Mouse (Mus musculus) liver, adult 2 months (tissue): ENCODE measurements around the gene Ankrd49. TPM values are rescaled to one million over a fixed set of nuclear protein-coding genes. Genes with fewer than 3 reads are reported as not detected.

ENCODE experiments used
- DNase-seq: peaks from one replicate; pipeline ENCODE4 v3.0.0-alpha.2; 2011; ENCODE audit warnings: low read depth, low spot score; ENCODE audit errors: extremely low read depth
- H3K27ac ChIP-seq: fragments of 200-500 bp; replicated peaks from 2 replicates; pipeline ENCODE4 v1.5.1; 2012; ENCODE audit warnings: low read depth, mild to moderate bottlenecking, control low read depth, inconsistent platforms, low read length; ENCODE audit not compliant: insufficient read depth
- H3K27me3 ChIP-seq: fragments of 200-500 bp; 2 replicates; pipeline ENCODE4 v1.6.1; 2012; ENCODE audit warnings: mild to moderate bottlenecking, moderate library complexity, low read length, inconsistent platforms; ENCODE audit not compliant: control insufficient read depth, insufficient read depth
- H3K36me3 ChIP-seq: fragments of 200-500 bp; 2 replicates; pipeline ENCODE4 v1.6.1; 2012; ENCODE audit warnings: low read length, inconsistent platforms; ENCODE audit not compliant: control insufficient read depth, insufficient read depth
- H3K4me1 ChIP-seq: fragments of 200-500 bp; 2 replicates; pipeline ENCODE4 v1.6.1; 2011; ENCODE audit warnings: low read length; ENCODE audit not compliant: control insufficient read depth, insufficient read depth
- H3K4me3 ChIP-seq: fragments of 200-500 bp; 2 replicates; pipeline ENCODE4 v1.5.1; 2011; ENCODE audit warnings: low read depth, mild to moderate bottlenecking, control low read depth, low read length, moderate library complexity; ENCODE audit not compliant: insufficient read depth
- H3K79me2 ChIP-seq: fragments of 200-500 bp; 2 replicates; pipeline ENCODE4 v1.6.1; 2012; ENCODE audit warnings: inconsistent platforms, mild to moderate bottlenecking, low read length, moderate library complexity; ENCODE audit not compliant: control insufficient read depth, insufficient read depth
- H3K9ac ChIP-seq: fragments of 200-500 bp; 2 replicates; pipeline ENCODE4 v1.6.1; 2012; ENCODE audit warnings: low read depth, mild to moderate bottlenecking, control low read depth, inconsistent platforms, low read length
- CTCF ChIP-seq: fragments of 200-500 bp; IDR thresholded peaks from 2 replicates; pipeline ENCODE4 v1.5.1; 2011; ENCODE audit warnings: low read depth, low read length, control low read depth
- POLR2A ChIP-seq: fragments of 200-500 bp; IDR thresholded peaks from 2 replicates; pipeline ENCODE4 v1.6.1; 2011; ENCODE audit warnings: low read length, control low read depth; ENCODE audit not compliant: insufficient read depth; ENCODE audit errors: extremely low read depth
- WGBS: fragments of 180-500 bp; shearing (Covaris S2); methylation state at CpG from one replicate; pipeline ENCODE4 v1.1.7; 2018; 5-methylcytosine and 5-hydroxymethylcytosine counted together
- polyA plus RNA-seq: library from polyadenylated mRNA; depleted of rRNA; stranded (reverse); fragments of >200 nt; gene quantifications from 2 replicates; pipeline ENCODE4 v1.2.3, GENCODE M21; 2012
- total RNA-seq: library from RNA; depleted of rRNA; stranded (reverse); fragments of >200 nt; gene quantifications from 2 replicates; pipeline ENCODE4 v1.2.3, GENCODE M21; 2014

Gene Ankrd49
- total and polyA plus RNA-seq, 2 experiments, result 3.7 to 9.0 TPM

- Histone ChIP-seq H3K27ac (no peak overlapping the region), H3K9ac (no peak overlapping the region), H3K36me3 (peaks cover 14% of the 10 kb centered on the region), H3K4me3 (no peak overlapping the region), H3K27me3 (no peaks in the 10 kb centered on the region), H3K4me1 (no peaks in the 10 kb centered on the region), H3K79me2 (no peaks in the 10 kb centered on the region)
- no peak for DNase-seq
- TF ChIP-seq CTCF (no peak), POLR2A (no peak)
- 87% methylated on average over 1 of the region's 1 CpGs for WGBS
These were observed 22.1 kb upstream of the Ankrd49 start for GRCm38 (mm10) chr9:14806786-14807185.

- H3K36me3 ChIP-seq, result peaks cover 15% of the 10 kb centered on the region
- no peak for TF ChIP-seq POLR2A
- TF ChIP-seq CTCF, result no peak
- H3K27ac ChIP-seq, result no peak overlapping the region
- H3K79me2 ChIP-seq, result no peaks in the 10 kb centered on the region
- 88% methylated on average over 2 of the region's 2 CpGs for WGBS
- DNase-seq, result no peak
- no peaks in the 10 kb centered on the region for H3K27me3 ChIP-seq
- H3K4me3 ChIP-seq, result no peak overlapping the region
- no peaks in the 10 kb centered on the region for H3K4me1 ChIP-seq
- no peak overlapping the region for H3K9ac ChIP-seq
These were observed 21.1 kb upstream of the Ankrd49 start for GRCm38 (mm10) chr9:14805714-14806113.

GRCm38 (mm10) chr9:14787356-14787755, 2.7 kb upstream of the Ankrd49 start:
- peaks cover 2% of the 10 kb centered on the region; the same call in 1 of the 2 replicates for H3K4me1 ChIP-seq
- 91% methylated on average over 6 of the region's 6 CpGs for WGBS

GRCm38 (mm10) chr9:14778341-14778740, 6.3 kb downstream of the Ankrd49 start:
- no peak for DNase-seq
- no peaks in the 10 kb centered on the region for H3K27me3 ChIP-seq
- H3K27ac ChIP-seq, result no peak overlapping the region
- H3K9ac ChIP-seq, result no peak overlapping the region
- no peaks in the 10 kb centered on the region for H3K79me2 ChIP-seq
- H3K4me1 ChIP-seq, result no peaks in the 10 kb centered on the region
- WGBS, result 61% methylated on average over 13 of the region's 13 CpGs
- H3K4me3 ChIP-seq, result no peak overlapping the region
- H3K36me3 ChIP-seq, result peaks cover 11% of the 10 kb centered on the region
- TF ChIP-seq POLR2A (no peak), CTCF (no peak)

More at GRCm38 (mm10) chr9:14787356-14787755, 2.7 kb upstream of the Ankrd49 start:
- TF ChIP-seq CTCF (no peak), POLR2A (no peak)
- Histone ChIP-seq H3K27ac (no peak overlapping the region), H3K36me3 (peaks cover 13% of the 10 kb centered on the region), H3K79me2 (no peaks in the 10 kb centered on the region; the same call in 1 of the 2 replicates), H3K9ac (no peak overlapping the region), H3K27me3 (no peaks in the 10 kb centered on the region), H3K4me3 (no peak overlapping the region)
- DNase-seq, result no peak

- TF ChIP-seq CTCF (no peak), POLR2A (no peak)
- 36% methylated on average over 2 of the region's 2 CpGs for WGBS
- no peaks in the 10 kb centered on the region for H3K79me2 ChIP-seq
- H3K4me3 ChIP-seq, result no peak overlapping the region
- DNase-seq, result no peak
- H3K27me3 ChIP-seq, result peaks cover 2% of the 10 kb centered on the region; the same call in 1 of the 2 replicates
- no peaks in the 10 kb centered on the region for H3K4me1 ChIP-seq
- no peak overlapping the region for H3K27ac ChIP-seq
- H3K9ac ChIP-seq, result no peak overlapping the region
- no peaks in the 10 kb centered on the region for H3K36me3 ChIP-seq
These were observed 10.8 kb downstream of the Ankrd49 start for GRCm38 (mm10) chr9:14773813-14774212.

- H3K36me3 ChIP-seq, result no peaks in the 10 kb centered on the region
- TF ChIP-seq CTCF (no peak), POLR2A (no peak)
- no peak overlapping the region for H3K27ac ChIP-seq
- no peak for DNase-seq
- no peaks in the 10 kb centered on the region for H3K79me2 ChIP-seq
- no peak overlapping the region for H3K9ac ChIP-seq
- H3K4me3 ChIP-seq, result no peak overlapping the region
- 91% methylated on average over 2 of the region's 2 CpGs for WGBS
- H3K4me1 ChIP-seq, result no peaks in the 10 kb centered on the region
- peaks cover 2% of the 10 kb centered on the region; the same call in 1 of the 2 replicates for H3K27me3 ChIP-seq
These were observed 12.6 kb downstream of the Ankrd49 start for GRCm38 (mm10) chr9:14772074-14772473.
